Mouse (Mus musculus) urinary bladder, adult 18-20 months (tissue): ENCODE measurements at regions not wholly inside any gene's neighbourhood (a gene's known extent, or its start where the extent isn't known, plus 50 kb on each side); places are given as distances from the start of the nearest gene placed in this dataset.

Experiments
- DNase-seq, 2 experiments: peaks; one replicate each; pipeline ENCODE4 v3.0.0; 2022; ENCODE audit warnings: low spot score in 2 of 2, mixed read lengths in 2 of 2

GRCm38 (mm10) chr15:5355332-5355731, 111.3 kb upstream of the Ptger4 start:
- DNase-seq: no peak

GRCm38 (mm10) chr15:5354328-5354727, 110.3 kb upstream of the Ptger4 start:
- no peak for DNase-seq

- no peak for DNase-seq
Measured at GRCm38 (mm10) chr15:5348881-5349280, 104.9 kb upstream of the Ptger4 start.

GRCm38 (mm10) chr15:5347674-5348073, 103.7 kb upstream of the Ptger4 start:
- peak in 1 of 2 experiments; percentile 15 for DNase-seq

- DNase-seq: no peak
Measured at GRCm38 (mm10) chr15:5346955-5347354, 103.0 kb upstream of the Ptger4 start.

- DNase-seq: peak in 1 of 2 experiments; percentile 43
Measured at GRCm38 (mm10) chr15:5343794-5344193, 99.8 kb upstream of the Ptger4 start.

GRCm38 (mm10) chr15:5335528-5336268, 91.7 kb upstream of the Ptger4 start:
- no peak for DNase-seq

- DNase-seq: no peak
Measured at GRCm38 (mm10) chr15:5326996-5327395, 83.0 kb upstream of the Ptger4 start.

GRCm38 (mm10) chr15:5321691-5322090, 77.7 kb upstream of the Ptger4 start:
- no peak for DNase-seq

GRCm38 (mm10) chr15:5312231-5312630, 68.2 kb upstream of the Ptger4 start:
- DNase-seq: no peak

- no peak for DNase-seq
Measured at GRCm38 (mm10) chr15:5310035-5310434, 66.0 kb upstream of the Ptger4 start.

GRCm38 (mm10) chr15:5302403-5302802, 58.4 kb upstream of the Ptger4 start:
- no peak for DNase-seq

- DNase-seq: no peak
Measured at GRCm38 (mm10) chr15:5299807-5300206, 55.8 kb upstream of the Ptger4 start.

- DNase-seq: no peak
Measured at GRCm38 (mm10) chr15:5296949-5297348, 53.0 kb upstream of the Ptger4 start.
